9 mouse cellular contexts compared by ENCODE assay signal in genomic region chr9:44496803-44497461, GRCm38 (mm10). TPM values are rescaled to one million over a fixed set of nuclear protein-coding genes. Genes with fewer than 3 reads are reported as not detected.
DNase-seq lines count a peak whose midpoint lies in the region; ATAC-seq and TF ChIP-seq lines count a peak whose summit lies in the region.
"Had no signal": no experiment of that assay in that cellular context is flagged by ENCODE, and none has a peak within 500 bp of the region (broad histone marks: within the 10 kb centered on the region; RNA-seq: fewer than 3 reads in every experiment).

No protein-coding gene starts in this region.

- TF ChIP-seq CTCF in lung, adult 2 months (IDR thresholded peaks at IDR 0.05; ENCODE audit: insufficient read depth, low read length): no peak

- H3K36me3 ChIP-seq in embryonic facial prominence, embryonic 11.5 days (replicated peaks; ENCODE audit: control insufficient read depth, insufficient read depth, low read depth, low read length): no peaks in the 10 kb centered on the region
- peaks cover 22% of the 10 kb centered on the region for H3K36me3 ChIP-seq in limb, embryonic 14.5 days (ENCODE audit: control insufficient read depth, insufficient read depth, low read length)

- 0 out of 2 replicates have a peak overlapping the region, but pooled peaks have one; percentile 16 for H3K27ac ChIP-seq in embryonic facial prominence, embryonic 11.5 days (replicated peaks; ENCODE audit: low read depth, low read length)
- peak overlapping the region; percentile 97; the same call in 1 of the 2 replicates for H3K27ac ChIP-seq in limb, embryonic 14.5 days (replicated peaks; ENCODE audit: low read depth, low read length)

- H3K4me2 ChIP-seq in embryonic facial prominence, embryonic 11.5 days (ENCODE audit: low read depth, low read length): peak overlapping the region; percentile 13; the same call in 1 of the 2 replicates
- H3K4me2 ChIP-seq in limb, embryonic 14.5 days (replicated peaks; ENCODE audit: low read depth, low read length, severe bottlenecking): peak overlapping the region; percentile 91

- no peaks in the 10 kb centered on the region for H3K27me3 ChIP-seq in embryonic facial prominence, embryonic 11.5 days (ENCODE audit: control insufficient read depth, insufficient read depth, low read length)
- no peaks in the 10 kb centered on the region for H3K27me3 ChIP-seq in limb, embryonic 14.5 days (ENCODE audit: control insufficient read depth, insufficient read depth, low read length)

- no peaks in the 10 kb centered on the region for H3K9me3 ChIP-seq in embryonic facial prominence, embryonic 11.5 days (replicated peaks; ENCODE audit: control insufficient read depth, low read length)
- no peaks in the 10 kb centered on the region for H3K9me3 ChIP-seq in limb, embryonic 14.5 days (ENCODE audit: control insufficient read depth, low read length)

- DNase-seq in embryo, embryonic 10 days (ENCODE audit: low spot score): peak; percentile 7
- no peak for DNase-seq in embryo, embryonic 10.5 days (ENCODE audit: low spot score)
- peak; percentile 13 for DNase-seq in lung, adult 2 months
- DNase-seq in lung, postnatal 25 days (ENCODE audit: low spot score): no peak
- DNase-seq in embryonic facial prominence, embryonic 11.5 days (ENCODE audit: low spot score): peak; percentile 18
- DNase-seq in limb, embryonic 14.5 days (ENCODE audit: low spot score): no peak
- no peak for DNase-seq in left cerebral cortex, adult 8-10 months (ENCODE audit: low spot score in 2 of 2)
- DNase-seq in spleen, adult 12 weeks (ENCODE audit: low spot score): no peak

- no peak for TF ChIP-seq POLR2A in lung, adult 2 months (IDR thresholded peaks at IDR 0.05; ENCODE audit: borderline replicate concordance, extremely low read depth, low read depth, low read length)
- TF ChIP-seq POLR2A in limb, embryonic 14.5 days (IDR thresholded peaks at IDR 0.05; ENCODE audit: borderline replicate concordance, extremely low read depth, insufficient read depth, insufficient read length): no peak

- H3K4me3 ChIP-seq in lung, adult 2 months (replicated peaks; ENCODE audit: extremely low read depth, low read depth, low read length): no peak overlapping the region
- H3K4me3 ChIP-seq in embryonic facial prominence, embryonic 11.5 days (ENCODE audit: low read depth, low read length): no peak overlapping the region
- no peak overlapping the region for H3K4me3 ChIP-seq in limb, embryonic 14.5 days (replicated peaks; ENCODE audit: low read length)

- 0 out of 2 replicates have a peak overlapping the region, but pooled peaks have one; percentile 9 for H3K9ac ChIP-seq in embryonic facial prominence, embryonic 11.5 days (replicated peaks; ENCODE audit: low read length)
- H3K9ac ChIP-seq in limb, embryonic 14.5 days (ENCODE audit: low read depth, low read length, severe bottlenecking): peak overlapping the region; percentile 29; the same call in 1 of the 2 replicates

- no peak for ATAC-seq in embryonic facial prominence, embryonic 11.5 days (replicated peaks; ENCODE audit: insufficient number of reproducible peaks, low FRiP score, low TSS enrichment, low read depth)
- no peak for ATAC-seq in limb, embryonic 14.5 days (ENCODE audit: low FRiP score, low read depth)

- 54% methylated on average over 12 of the region's 12 CpGs for WGBS in lung, adult 2 months
- WGBS in embryonic facial prominence, embryonic 11.5 days: 42% methylated on average over 12 of the region's 12 CpGs
- 48% methylated on average over 12 of the region's 12 CpGs for WGBS in limb, embryonic 14.5 days

- peaks cover 73% of the 10 kb centered on the region for H3K4me1 ChIP-seq in lung, adult 2 months (ENCODE audit: control insufficient read depth, insufficient read depth, low read length)
- H3K4me1 ChIP-seq in embryonic facial prominence, embryonic 11.5 days (ENCODE audit: control insufficient read depth, insufficient read depth, low read length): peaks cover 48% of the 10 kb centered on the region
- peaks cover 95% of the 10 kb centered on the region for H3K4me1 ChIP-seq in limb, embryonic 14.5 days (ENCODE audit: control insufficient read depth, insufficient read depth, low read length)

RNA-seq across cellular contexts. Expression of gene Bcl9l, which starts 14.3 kb away (rescaled TPM):
- 69.0 and 70.7 TPM in 2 replicates for polyA plus RNA-seq in lung, adult 2 months (2012; rRNA removed)
- polyA plus RNA-seq in embryonic facial prominence, embryonic 11.5 days (2014; fragmentation: Nextera tagmentation; extraction: Ambion mirVana): 10.3 and 11.8 TPM in 2 replicates
- 41.2 and 53.7 TPM in 2 replicates for polyA plus RNA-seq in limb, embryonic 14.5 days (2012; rRNA removed)
- 20.5 and 22.7 TPM in 2 replicates for polyA plus RNA-seq in limb, embryonic 14.5 days (2014; fragmentation: Nextera tagmentation; extraction: Ambion mirVana)
- 10 to 100 TPM; 60.4 to 67.8 (median 61.9) TPM for total RNA-seq in left cerebral cortex, adult 8-10 months (2022)

RNA-seq across cellular contexts. Expression of gene Upk2, which starts 42.2 kb away (rescaled TPM):
- 4.0 and 4.4 TPM in 2 replicates for polyA plus RNA-seq in lung, adult 2 months (2012; rRNA removed)
- polyA plus RNA-seq in embryonic facial prominence, embryonic 11.5 days (2014; fragmentation: Nextera tagmentation; extraction: Ambion mirVana): 0.59 and 1.3 TPM in 2 replicates
- polyA plus RNA-seq in limb, embryonic 14.5 days (2012; rRNA removed): 0.33 and 0.91 TPM in 2 replicates
- 0.40 TPM in 1 of 2 replicates, not detected in the other for polyA plus RNA-seq in limb, embryonic 14.5 days (2014; fragmentation: Nextera tagmentation; extraction: Ambion mirVana)
- total RNA-seq in left cerebral cortex, adult 8-10 months (2022): not detected
- total RNA-seq: layer of hippocampus, postnatal 10 days had no signal

RNA-seq across cellular contexts. Expression of gene Foxr1, which starts 56.0 kb away (rescaled TPM):
- polyA plus RNA-seq in lung, adult 2 months (2012; rRNA removed): 0.16 TPM in 1 of 2 replicates, not detected in the other
- polyA plus RNA-seq in embryonic facial prominence, embryonic 11.5 days (2014; fragmentation: Nextera tagmentation; extraction: Ambion mirVana): not detected in 2 replicates
- polyA plus RNA-seq in limb, embryonic 14.5 days (2012; rRNA removed): not detected in 2 replicates
- not detected in 2 replicates for polyA plus RNA-seq in limb, embryonic 14.5 days (2014; fragmentation: Nextera tagmentation; extraction: Ambion mirVana)
- not detected for total RNA-seq in left cerebral cortex, adult 8-10 months (2022)
- total RNA-seq: layer of hippocampus, postnatal 10 days had no signal

Comparison
In these comparisons a context has a peak if more than half of its experiments do, and no peak if none do; other contexts are left out.
1. DNase-seq: peak in embryo, embryonic 10 days (single experiment), lung, adult 2 months (single experiment) and embryonic facial prominence, embryonic 11.5 days (single experiment); none in embryo, embryonic 10.5 days (single experiment), lung, postnatal 25 days (single experiment), limb, embryonic 14.5 days (single experiment), left cerebral cortex, adult 8-10 months (0 of 2) and spleen, adult 12 weeks (single experiment).